Mouse (Mus musculus): ENCODE results near the gene Tmem256. TPM values are rescaled to one million over a fixed set of nuclear protein-coding genes. Genes with fewer than 3 reads are reported as not detected.

Tmem256 gene
- polyA plus RNA-seq, 1 experiment from 2014 or later, result 434 TPM

GRCm38 (mm10) chr11:69801379-69801977 lies 36.8 kb upstream of the Tmem256 start, which contains the start of gene Fgf11:
TSS of gene Fgf11 (minus strand) at chr11:69801857.
- Histone ChIP-seq H3K9me3 (no peaks in the 10 kb centered on the region), H3K9ac (peak within 1 kb of the TSS; percentile 55), H3K4me2 (peak within 1 kb of the TSS; percentile 97), H3K27ac (peak within 1 kb of the TSS; percentile 41), H3K4me3 (peak within 1 kb of the TSS; percentile 59), H3K27me3 (peaks cover 56% of the 10 kb centered on the region), H3K4me1 (peaks cover 61% of the 10 kb centered on the region), H3K36me3 (no peaks in the 10 kb centered on the region)
- no peak for ATAC-seq (ENCODE audit: borderline replicate concordance, extremely low read depth, low FRiP score, low TSS enrichment)
- under 1% methylated on average over 33 of the region's 33 CpGs for WGBS

- Histone ChIP-seq H3K27ac (peak overlapping the region; percentile 41; the same call in 1 of the 2 replicates), H3K36me3 (no peaks in the 10 kb centered on the region), H3K9ac (peak overlapping the region; percentile 55), H3K9me3 (no peaks in the 10 kb centered on the region), H3K27me3 (peaks cover 54% of the 10 kb centered on the region), H3K4me1 (peaks cover 61% of the 10 kb centered on the region), H3K4me2 (peak overlapping the region; percentile 97), H3K4me3 (peak overlapping the region; percentile 59)
- WGBS, result under 1% methylated on average over 33 of the region's 33 CpGs
- 0 out of 2 replicates have a peak, but pooled peaks have one; percentile 40 for ATAC-seq (ENCODE audit: borderline replicate concordance, extremely low read depth, low FRiP score, low TSS enrichment)
Measured at GRCm38 (mm10) chr11:69802648-69803105, 35.6 kb upstream of the Tmem256 start.

GRCm38 (mm10) chr11:69803328-69803727 lies 35.0 kb upstream of the Tmem256 start:
- no peak overlapping the region for H3K27ac ChIP-seq
- peaks cover 61% of the 10 kb centered on the region for H3K4me1 ChIP-seq
- ATAC-seq (ENCODE audit: borderline replicate concordance, extremely low read depth, low FRiP score, low TSS enrichment), result no peak; the same call in 1 of the 2 replicates

GRCm38 (mm10) chr11:69803786-69804651 lies 34.3 kb upstream of the Tmem256 start:
- H3K9me3 ChIP-seq, result no peaks in the 10 kb centered on the region
- H3K4me3 ChIP-seq, result peak overlapping the region; percentile 59
- peak; percentile 43; the same call in 1 of the 2 replicates for ATAC-seq (ENCODE audit: borderline replicate concordance, extremely low read depth, low FRiP score, low TSS enrichment)
- H3K36me3 ChIP-seq, result no peaks in the 10 kb centered on the region
- 1% methylated on average over 60 of the region's 60 CpGs for WGBS
- peaks cover 51% of the 10 kb centered on the region for H3K27me3 ChIP-seq
- no peak overlapping the region for H3K27ac ChIP-seq
- peak overlapping the region; percentile 55 for H3K9ac ChIP-seq
- peak overlapping the region; percentile 97 for H3K4me2 ChIP-seq
- peaks cover 60% of the 10 kb centered on the region for H3K4me1 ChIP-seq

More at GRCm38 (mm10) chr11:69803328-69803727, 35.0 kb upstream of the Tmem256 start:
- 2% methylated on average over 12 of the region's 12 CpGs for WGBS
- peaks cover 51% of the 10 kb centered on the region for H3K27me3 ChIP-seq
- H3K9ac ChIP-seq, result peak overlapping the region; percentile 55
- H3K9me3 ChIP-seq, result no peaks in the 10 kb centered on the region
- no peaks in the 10 kb centered on the region for H3K36me3 ChIP-seq
- peak overlapping the region; percentile 59 for H3K4me3 ChIP-seq
- H3K4me2 ChIP-seq, result peak overlapping the region; percentile 97

GRCm38 (mm10) chr11:69804652-69804940 lies 33.7 kb upstream of the Tmem256 start:
- Histone ChIP-seq H3K27ac (no peak overlapping the region), H3K36me3 (no peaks in the 10 kb centered on the region), H3K9me3 (no peaks in the 10 kb centered on the region), H3K27me3 (peaks cover 51% of the 10 kb centered on the region), H3K4me2 (peak overlapping the region; percentile 97), H3K4me3 (peak overlapping the region; percentile 24), H3K9ac (peak overlapping the region; percentile 22; the same call in 1 of the 2 replicates), H3K4me1 (peaks cover 54% of the 10 kb centered on the region)
- 10% methylated on average over 12 of the region's 12 CpGs for WGBS
- ATAC-seq (ENCODE audit: borderline replicate concordance, extremely low read depth, low FRiP score, low TSS enrichment), result no peak

GRCm38 (mm10) chr11:69804972-69805909 lies 33.1 kb upstream of the Tmem256 start, which contains the start of gene Tmem102:
TSS of gene Tmem102 (minus strand) at chr11:69805624.
- no peak within 1 kb of the TSS for H3K27ac ChIP-seq
- peaks cover 49% of the 10 kb centered on the region for H3K27me3 ChIP-seq
- peaks cover 49% of the 10 kb centered on the region for H3K4me1 ChIP-seq
- H3K36me3 ChIP-seq, result no peaks in the 10 kb centered on the region
- ATAC-seq (ENCODE audit: borderline replicate concordance, extremely low read depth, low FRiP score, low TSS enrichment), result no peak
- peak within 1 kb of the TSS; percentile 22; the same call in 1 of the 2 replicates for H3K9ac ChIP-seq
- WGBS, result 10% methylated on average over 29 of the region's 29 CpGs
- H3K9me3 ChIP-seq, result no peaks in the 10 kb centered on the region
- H3K4me3 ChIP-seq, result peak within 1 kb of the TSS; percentile 24
- H3K4me2 ChIP-seq, result peak within 1 kb of the TSS; percentile 97

- ATAC-seq (ENCODE audit: borderline replicate concordance, extremely low read depth, low FRiP score, low TSS enrichment), result no peak
- peaks cover 37% of the 10 kb centered on the region for H3K4me1 ChIP-seq
- H3K27ac ChIP-seq, result no peak overlapping the region
- no peaks in the 10 kb centered on the region for H3K36me3 ChIP-seq
- no peak overlapping the region for H3K9ac ChIP-seq
- H3K27me3 ChIP-seq, result peaks cover 38% of the 10 kb centered on the region
- no peaks in the 10 kb centered on the region for H3K9me3 ChIP-seq
- H3K4me2 ChIP-seq, result no peak overlapping the region
- 75% methylated on average over 4 of the region's 4 CpGs for whole genome bisulfite sequencing
- H3K4me3 ChIP-seq, result no peak overlapping the region
Measured at GRCm38 (mm10) chr11:69806378-69806777, 31.9 kb upstream of the Tmem256 start.

GRCm38 (mm10) chr11:69807641-69808040 lies 30.7 kb upstream of the Tmem256 start:
- Histone ChIP-seq H3K9me3 (no peaks in the 10 kb centered on the region), H3K4me2 (no peak overlapping the region), H3K4me3 (no peak overlapping the region), H3K27ac (no peak overlapping the region), H3K4me1 (peaks cover 25% of the 10 kb centered on the region), H3K27me3 (peaks cover 25% of the 10 kb centered on the region), H3K9ac (no peak overlapping the region), H3K36me3 (no peaks in the 10 kb centered on the region)
- no peak for ATAC-seq (ENCODE audit: borderline replicate concordance, extremely low read depth, low FRiP score, low TSS enrichment)
- 55% methylated on average over 2 of the region's 2 CpGs for whole genome bisulfite sequencing

- Histone ChIP-seq H3K9me3 (no peaks in the 10 kb centered on the region), H3K9ac (no peak overlapping the region), H3K36me3 (no peaks in the 10 kb centered on the region), H3K27ac (no peak overlapping the region), H3K4me2 (no peak overlapping the region), H3K27me3 (peaks cover 6% of the 10 kb centered on the region), H3K4me3 (no peak overlapping the region), H3K4me1 (no peaks in the 10 kb centered on the region)
- ATAC-seq (ENCODE audit: borderline replicate concordance, extremely low read depth, low FRiP score, low TSS enrichment), result no peak
Measured at GRCm38 (mm10) chr11:69810280-69810679, 28.0 kb upstream of the Tmem256 start.

- Histone ChIP-seq H3K9ac (no peak within 1 kb of the TSS), H3K27me3 (no peaks in the 10 kb centered on the region), H3K27ac (no peak within 1 kb of the TSS), H3K36me3 (no peaks in the 10 kb centered on the region), H3K9me3 (no peaks in the 10 kb centered on the region), H3K4me2 (no peak within 1 kb of the TSS), H3K4me3 (no peak within 1 kb of the TSS), H3K4me1 (no peaks in the 10 kb centered on the region)
- ATAC-seq (ENCODE audit: borderline replicate concordance, extremely low read depth, low FRiP score, low TSS enrichment), result no peak
- 52% methylated on average over 10 of the region's 10 CpGs for WGBS
Measured at GRCm38 (mm10) chr11:69815155-69815554, 23.2 kb upstream of the Tmem256 start, which contains the start of gene Gm39566. TSS of gene Gm39566 (minus strand) at chr11:69815298.

- no peak overlapping the region for H3K4me3 ChIP-seq
- H3K27me3 ChIP-seq, result no peaks in the 10 kb centered on the region
- no peak overlapping the region for H3K27ac ChIP-seq
- ATAC-seq (ENCODE audit: borderline replicate concordance, extremely low read depth, low FRiP score, low TSS enrichment), result no peak
- H3K36me3 ChIP-seq, result no peaks in the 10 kb centered on the region
- no peaks in the 10 kb centered on the region for H3K4me1 ChIP-seq
- no peaks in the 10 kb centered on the region for H3K9me3 ChIP-seq
- no peak overlapping the region for H3K9ac ChIP-seq
- no peak overlapping the region for H3K4me2 ChIP-seq
- 80% methylated on average over 12 of the region's 12 CpGs for WGBS
Measured at GRCm38 (mm10) chr11:69816520-69816919, 21.8 kb upstream of the Tmem256 start.

Data from lung, embryonic 15.5 days (tissue).